In genomic region chr4:131836891-131837491, GRCm38 (mm10) we compare ENCODE assay signal across 8 mouse cellular contexts. TPM values are rescaled to one million over a fixed set of nuclear protein-coding genes. Genes with fewer than 3 reads are reported as not detected.
DNase-seq lines count a peak whose midpoint lies in the region; ATAC-seq and TF ChIP-seq lines count a peak whose summit lies in the region.

No protein-coding gene starts in this region.

- H3K4me2 ChIP-seq in embryonic facial prominence, embryonic 13.5 days: peak overlapping the region; percentile 95
- H3K4me2 ChIP-seq in heart, postnatal 0 days (ENCODE audit: low read depth, low read length): peak overlapping the region; percentile 98

- TF ChIP-seq POLR2A in kidney, adult 2 months (IDR thresholded peaks at IDR 0.05; ENCODE audit: low read depth, low read length): no peak

- TF ChIP-seq CTCF in kidney, adult 2 months (conservative IDR thresholded peaks at IDR 0.05; ENCODE audit: insufficient read depth, insufficient read length, low read depth, low read length): no peak
- TF ChIP-seq CTCF in heart, postnatal 0 days (IDR thresholded peaks at IDR 0.05; ENCODE audit: low read depth): no peak

- 0 out of 2 replicates have a peak, but pooled peaks have one; percentile 23 for ATAC-seq in embryonic facial prominence, embryonic 13.5 days (ENCODE audit: insufficient number of reproducible peaks, insufficient read depth, low FRiP score, low TSS enrichment, low read depth)
- peak; percentile 9 for ATAC-seq in heart, postnatal 0 days (ENCODE audit: insufficient read depth, low read depth)

- H3K27ac ChIP-seq in kidney, adult 2 months (ENCODE audit: insufficient read depth, low read depth, low read length): peak overlapping the region; percentile 59
- peak overlapping the region; percentile 55; the same call in 1 of the 2 replicates for H3K27ac ChIP-seq in embryonic facial prominence, embryonic 13.5 days
- H3K27ac ChIP-seq in heart, postnatal 0 days (ENCODE audit: low read depth): no peak overlapping the region
- H3K27ac ChIP-seq in midbrain, embryonic 10.5 days (replicated peaks): peak overlapping the region; percentile 86

- H3K4me1 ChIP-seq in kidney, adult 2 months (ENCODE audit: control insufficient read depth, insufficient read depth, low read length): peaks cover 8% of the 10 kb centered on the region
- H3K4me1 ChIP-seq in embryonic facial prominence, embryonic 13.5 days: peaks cover 45% of the 10 kb centered on the region
- peaks cover 15% of the 10 kb centered on the region; the same call in 1 of the 2 replicates for H3K4me1 ChIP-seq in heart, postnatal 0 days (ENCODE audit: control insufficient read depth, insufficient read depth)
- peaks cover 53% of the 10 kb centered on the region for H3K4me1 ChIP-seq in midbrain, embryonic 10.5 days

- peak; percentile 29 for DNase-seq in kidney, adult 2 months
- DNase-seq in kidney, adult 8-10 months: no peak
- peak; percentile 24 for DNase-seq in adrenal gland, adult 8-10 months
- no peak for DNase-seq in heart, postnatal 0 days (ENCODE audit: low spot score)
- peak; percentile 63 to 74 for DNase-seq in kidney, postnatal 4 days
- peak; percentile 68 for DNase-seq in midbrain, embryonic 10.5 days (ENCODE audit: low spot score)
- DNase-seq in testis, postnatal 10 days (ENCODE audit: low spot score): peak; percentile 57

- H3K4me3 ChIP-seq in kidney, adult 2 months (ENCODE audit: insufficient read depth, low read depth, low read length): peak overlapping the region; percentile 70
- H3K4me3 ChIP-seq in embryonic facial prominence, embryonic 13.5 days: peak overlapping the region; percentile 72
- H3K4me3 ChIP-seq in heart, postnatal 0 days (ENCODE audit: low read depth, low read length): peak overlapping the region; percentile 70
- peak overlapping the region; percentile 80 for H3K4me3 ChIP-seq in midbrain, embryonic 10.5 days

- no peaks in the 10 kb centered on the region for H3K9me3 ChIP-seq in embryonic facial prominence, embryonic 13.5 days
- H3K9me3 ChIP-seq in heart, postnatal 0 days (replicated peaks; ENCODE audit: control insufficient read depth, low read length): no peaks in the 10 kb centered on the region
- H3K9me3 ChIP-seq in midbrain, embryonic 10.5 days (replicated peaks): no peaks in the 10 kb centered on the region

- H3K9ac ChIP-seq in embryonic facial prominence, embryonic 13.5 days: peak overlapping the region; percentile 90
- H3K9ac ChIP-seq in heart, postnatal 0 days (replicated peaks; ENCODE audit: low read depth, low read length): peak overlapping the region; percentile 65

- no peak for TF ChIP-seq EP300 in heart, postnatal 0 days (IDR thresholded peaks at IDR 0.05; ENCODE audit: low read depth)

- H3K36me3 ChIP-seq in kidney, adult 2 months (ENCODE audit: control insufficient read depth, insufficient read depth, low read length): no peaks in the 10 kb centered on the region
- H3K36me3 ChIP-seq in embryonic facial prominence, embryonic 13.5 days: no peaks in the 10 kb centered on the region
- H3K36me3 ChIP-seq in heart, postnatal 0 days (replicated peaks; ENCODE audit: control insufficient read depth, insufficient read depth, low read length): no peaks in the 10 kb centered on the region
- no peaks in the 10 kb centered on the region for H3K36me3 ChIP-seq in midbrain, embryonic 10.5 days

- H3K27me3 ChIP-seq in kidney, adult 2 months (replicated peaks; ENCODE audit: control insufficient read depth, insufficient read depth, low read length): no peaks in the 10 kb centered on the region
- peaks cover 26% of the 10 kb centered on the region for H3K27me3 ChIP-seq in embryonic facial prominence, embryonic 13.5 days
- peaks cover 48% of the 10 kb centered on the region for H3K27me3 ChIP-seq in heart, postnatal 0 days (ENCODE audit: control insufficient read depth, insufficient read depth, low read length)
- peaks cover 83% of the 10 kb centered on the region for H3K27me3 ChIP-seq in midbrain, embryonic 10.5 days (ENCODE audit: low read depth, poor library complexity, severe bottlenecking)

- under 1% methylated on average over 75 of the region's 76 CpGs for WGBS in kidney, adult 2 months
- under 1% methylated on average over 75 of the region's 76 CpGs for WGBS in embryonic facial prominence, embryonic 13.5 days
- WGBS in heart, postnatal 0 days: under 1% methylated on average over 65 of the region's 76 CpGs
- WGBS in midbrain, embryonic 10.5 days: under 1% methylated on average over 56 of the region's 76 CpGs

RNA-seq across cellular contexts. Expression of gene Ptpru, which starts 1.1 kb away (rescaled TPM):
- 19.5 and 22.0 TPM in 2 replicates for polyA plus RNA-seq in kidney, adult 2 months (2012; rRNA removed)
- 10 to 100 TPM; 40.9 to 82.9 (median 63.9) TPM for total RNA-seq in adrenal gland, adult 8-10 months (2022)
- polyA plus RNA-seq in embryonic facial prominence, embryonic 13.5 days (2015; fragmentation: Nextera tagmentation; extraction: Ambion mirVana): 30.0 and 34.3 TPM in 2 replicates
- 0.54 and 0.69 TPM in 2 replicates for total RNA-seq in heart, postnatal 0 days (2014; rRNA removed; ENCODE audit: low replicate concordance)
- polyA plus RNA-seq in heart, postnatal 0 days (2015; fragmentation: Nextera tagmentation; extraction: Ambion mirVana): 0.77 and 1.1 TPM in 2 replicates
- polyA plus RNA-seq in midbrain, embryonic 10.5 days (2016; fragmentation: Nextera tagmentation; extraction: Ambion mirVana): 12.4 and 16.8 TPM in 2 replicates

RNA-seq across cellular contexts. Expression of gene Mecr, which starts 6.3 kb away (rescaled TPM):
- 64.5 and 67.4 TPM in 2 replicates for polyA plus RNA-seq in kidney, adult 2 months (2012; rRNA removed)
- 10 to 100 TPM; 62.4 to 80.1 (median 74.6) TPM for total RNA-seq in adrenal gland, adult 8-10 months (2022)
- polyA plus RNA-seq in embryonic facial prominence, embryonic 13.5 days (2015; fragmentation: Nextera tagmentation; extraction: Ambion mirVana): 51.2 and 58.6 TPM in 2 replicates
- total RNA-seq in heart, postnatal 0 days (2014; rRNA removed; ENCODE audit: low replicate concordance): 32.7 and 70.5 TPM in 2 replicates
- polyA plus RNA-seq in heart, postnatal 0 days (2015; fragmentation: Nextera tagmentation; extraction: Ambion mirVana): 44.4 and 47.3 TPM in 2 replicates
- polyA plus RNA-seq in midbrain, embryonic 10.5 days (2016; fragmentation: Nextera tagmentation; extraction: Ambion mirVana): 51.7 and 58.0 TPM in 2 replicates

RNA-seq across cellular contexts. Expression of gene Srsf4, which starts 36.4 kb away (rescaled TPM):
- polyA plus RNA-seq in kidney, adult 2 months (2012; rRNA removed): 32.5 and 35.1 TPM in 2 replicates
- 10 to 100 TPM; 55.5 to 77.3 (median 63.0) TPM for total RNA-seq in adrenal gland, adult 8-10 months (2022)
- polyA plus RNA-seq in embryonic facial prominence, embryonic 13.5 days (2015; fragmentation: Nextera tagmentation; extraction: Ambion mirVana): 126 and 127 TPM in 2 replicates
- total RNA-seq in heart, postnatal 0 days (2014; rRNA removed; ENCODE audit: low replicate concordance): 14.3 and 17.1 TPM in 2 replicates
- 40.7 and 42.0 TPM in 2 replicates for polyA plus RNA-seq in heart, postnatal 0 days (2015; fragmentation: Nextera tagmentation; extraction: Ambion mirVana)
- polyA plus RNA-seq in midbrain, embryonic 10.5 days (2016; fragmentation: Nextera tagmentation; extraction: Ambion mirVana): 147 and 157 TPM in 2 replicates

Comparison
In these comparisons a context has a peak if more than half of its experiments do, and no peak if none do; other contexts are left out.
1. DNase-seq: peak in kidney, adult 2 months (single experiment), adrenal gland, adult 8-10 months (single experiment), kidney, postnatal 4 days (2 of 2), midbrain, embryonic 10.5 days (single experiment) and testis, postnatal 10 days (single experiment); none in kidney, adult 8-10 months (0 of 2) and heart, postnatal 0 days (single experiment).
2. Peak in every context shown above with its lines, with median percentiles within 50 percentile points of each other: H3K4me3 ChIP-seq.